Mouse (Mus musculus): ENCODE measurements around the gene Pknox2.

GRCm38 (mm10) chr9:37029811-37030346 is 117.3 kb downstream of the Pknox2 start:
- TF ChIP-seq CTCF (IDR thresholded peaks at IDR 0.05; ENCODE audit: low read depth), result no peak
- no peak for TF ChIP-seq EP300 (IDR thresholded peaks at IDR 0.05; ENCODE audit: low read depth)
